7 mouse cellular contexts compared by ENCODE assay signal in genomic region chr11:100472197-100472934, GRCm38 (mm10). TPM values are rescaled to one million over a fixed set of nuclear protein-coding genes. Genes with fewer than 3 reads are reported as not detected.
A peak's percentile ranks its signal among the peaks of the same experiment; 100 is the strongest.
DNase-seq lines count a peak whose midpoint lies in the region; ATAC-seq lines count a peak whose summit lies in the region.

Gene Klhl11 (minus strand): TSS chr11:100472741.

- no peaks in the 10 kb centered on the region for H3K36me3 ChIP-seq in intestine, embryonic 16.5 days (ENCODE audit: control insufficient read depth, insufficient read depth, low read length)
- H3K36me3 ChIP-seq in midbrain, embryonic 11.5 days (ENCODE audit: control insufficient read depth, insufficient read depth, low read length) = peaks cover 6% of the 10 kb centered on the region; the same call in 1 of the 2 replicates

- ATAC-seq in intestine, embryonic 16.5 days = peak; percentile 94
- ATAC-seq in midbrain, embryonic 11.5 days (ENCODE audit: low FRiP score) = peak; percentile 92

- no peaks in the 10 kb centered on the region for H3K9me3 ChIP-seq in intestine, embryonic 16.5 days (ENCODE audit: control insufficient read depth, low read length)
- H3K9me3 ChIP-seq in midbrain, embryonic 11.5 days (ENCODE audit: control insufficient read depth, low read length) = no peaks in the 10 kb centered on the region

- H3K4me1 ChIP-seq in intestine, embryonic 16.5 days (ENCODE audit: control insufficient read depth, insufficient read depth, low read length) = peaks cover 9% of the 10 kb centered on the region; the same call in 1 of the 2 replicates
- peaks cover 10% of the 10 kb centered on the region for H3K4me1 ChIP-seq in midbrain, embryonic 11.5 days (ENCODE audit: control insufficient read depth, insufficient read depth, low read length)

- peak within 1 kb of the TSS; percentile 95 for H3K9ac ChIP-seq in intestine, embryonic 16.5 days (ENCODE audit: low read depth, low read length)
- peak within 1 kb of the TSS; percentile 94 for H3K9ac ChIP-seq in midbrain, embryonic 11.5 days (ENCODE audit: low read length)

- H3K4me2 ChIP-seq in intestine, embryonic 16.5 days (ENCODE audit: low read depth, low read length) = peak within 1 kb of the TSS; percentile 92
- peak within 1 kb of the TSS; percentile 63 for H3K4me2 ChIP-seq in midbrain, embryonic 11.5 days

- peak within 1 kb of the TSS; percentile 98 for H3K4me3 ChIP-seq in intestine, embryonic 16.5 days (ENCODE audit: low read length)
- peak within 1 kb of the TSS; percentile 94 for H3K4me3 ChIP-seq in midbrain, embryonic 11.5 days (ENCODE audit: low read depth, low read length)

- peak within 1 kb of the TSS; percentile 66; the same call in 1 of the 2 replicates for H3K27ac ChIP-seq in intestine, embryonic 16.5 days (ENCODE audit: low read length)
- H3K27ac ChIP-seq in midbrain, embryonic 11.5 days (ENCODE audit: low read depth, low read length) = peak within 1 kb of the TSS; percentile 72

- DNase-seq in adrenal gland, adult 2 months = peak; percentile 94
- DNase-seq in embryo, embryonic 11.5 days (ENCODE audit: low read depth, low spot score) = peak; percentile 92
- DNase-seq in gastrocnemius, postnatal 4 days (ENCODE audit: low spot score in 2 of 2) = peak; percentile 83 to 87
- peak; percentile 92 to 93 for DNase-seq in left cerebral cortex, postnatal 36 days (ENCODE audit: low spot score in 2 of 2)
- peak; percentile 100 for DNase-seq in midbrain, embryonic 11.5 days (ENCODE audit: low spot score, missing footprints)
- DNase-seq in skeletal muscle tissue, adult 2 months (ENCODE audit: low read depth, low spot score) = peak; percentile 95

- intact Hi-C loops in left cerebral cortex, postnatal 36 days (cut with DNase I) = loop anchor here (2.0 to 5.0 kb wide), 3 partner anchors 32 to 115 kb away; partner anchors contain the start of genes Hap1, Klhl10 and Nt5c3b

- WGBS in intestine, embryonic 16.5 days = under 1% methylated on average over 83 of the region's 83 CpGs
- under 1% methylated on average over 83 of the region's 83 CpGs for WGBS in midbrain, embryonic 11.5 days

- no peaks in the 10 kb centered on the region for H3K27me3 ChIP-seq in intestine, embryonic 16.5 days (replicated peaks; ENCODE audit: control insufficient read depth, insufficient read depth, low read length)
- no peaks in the 10 kb centered on the region for H3K27me3 ChIP-seq in midbrain, embryonic 11.5 days (ENCODE audit: control insufficient read depth, insufficient read depth, low read length)

RNA-seq across cellular contexts. Expression of gene Klhl11, which starts in this region (rescaled TPM):
- 10 to 100 TPM; 47.4 to 47.5 TPM for total RNA-seq in adrenal gland, adult 2 months (2021)
- 14.2 and 16.8 TPM in 2 replicates for polyA plus RNA-seq in adrenal gland, adult 2 months (2012; rRNA removed)
- 10 to 100 TPM; 14.9 to 15.8 TPM for total RNA-seq in gastrocnemius, postnatal 4 days (2021)
- 4.0 TPM in 2 replicates for polyA plus RNA-seq in intestine, embryonic 16.5 days (2015; fragmentation: Nextera tagmentation; extraction: Ambion mirVana)
- 10 to 100 TPM; 95.1 to 97.8 TPM for total RNA-seq in left cerebral cortex, postnatal 36 days (2021)
- polyA plus RNA-seq in midbrain, embryonic 11.5 days (2014; fragmentation: Nextera tagmentation; extraction: Ambion mirVana) = 13.8 and 14.0 TPM in 2 replicates

Comparison
In these comparisons a context has a peak if more than half of its experiments do, and no peak if none do; other contexts are left out.
1. Peak in every context shown above with its lines: DNase-seq, ATAC-seq, H3K4me3 ChIP-seq and H3K27ac ChIP-seq.